Mouse (Mus musculus) embryonic facial prominence, embryonic 10.5 days (tissue): ENCODE results near the gene Ankib1. TPM values are rescaled to one million over a fixed set of nuclear protein-coding genes. Genes with fewer than 3 reads are reported as not detected.
"Not testable (repeated sequence)": the region's sequence is repeated elsewhere in the genome, so short reads cannot be mapped to it uniquely, and the experiment has no call there.

Experiments used
- DNase-seq: peaks from one replicate; pipeline ENCODE4 v3.0.0-alpha.2; 2017; ENCODE audit warnings: low spot score
- H3K27ac ChIP-seq: fragments of 300-500 bp; sonication (generic); replicated peaks from 2 replicates; pipeline ENCODE4 v1.5.1; 2016; ENCODE audit warnings: mild to moderate bottlenecking
- H3K27me3 ChIP-seq: fragments of 300-500 bp; sonication (generic); replicated peaks from 2 replicates; pipeline ENCODE4 v1.6.1; 2016; ENCODE audit warnings: low read depth, mild to moderate bottlenecking; ENCODE audit not compliant: poor library complexity, severe bottlenecking
- H3K36me3 ChIP-seq: fragments of 300-500 bp; sonication (generic); replicated peaks from 2 replicates; pipeline ENCODE4 v1.6.1; 2016; ENCODE audit warnings: mild to moderate bottlenecking, moderate library complexity
- H3K4me1 ChIP-seq: fragments of 300-500 bp; sonication (generic); 2 replicates; pipeline ENCODE4 v1.6.1; 2016
- H3K4me3 ChIP-seq: fragments of 300-500 bp; sonication (generic); 2 replicates; pipeline ENCODE4 v1.5.1; 2016; ENCODE audit warnings: mild to moderate bottlenecking, moderate library complexity
- H3K9me3 ChIP-seq: fragments of 300-500 bp; sonication (generic); 2 replicates; pipeline ENCODE4 v1.6.1; 2016; ENCODE audit warnings: mild to moderate bottlenecking
- WGBS: fragments of 180-500 bp; shearing (Covaris S2); methylation state at CpG from one replicate; pipeline ENCODE4 v1.1.7; 2016; 5-methylcytosine and 5-hydroxymethylcytosine counted together
- polyA plus RNA-seq: library from polyadenylated mRNA; unstranded; fragments of >200 nt; fragmentation: Nextera tagmentation; extraction: Ambion mirVana; gene quantifications from 2 replicates; pipeline ENCODE4 v1.2.1, GENCODE M21; 2016

The Ankib1 gene
- polyA plus RNA-seq, 1 experiment from 2014 or later: 9.2 TPM

- no peaks in the 10 kb centered on the region for H3K27me3 ChIP-seq
- H3K4me3 ChIP-seq: no peak overlapping the region
- H3K27ac ChIP-seq: no peak overlapping the region
- DNase-seq: no peak
- H3K36me3 ChIP-seq: no peaks in the 10 kb centered on the region
- H3K9me3 ChIP-seq: no peaks in the 10 kb centered on the region
- WGBS: 69% methylated on average over 1 of the region's 1 CpGs
- no peaks in the 10 kb centered on the region for H3K4me1 ChIP-seq
These were observed 17.8 kb downstream of the Ankib1 start for GRCm38 (mm10) chr5:3784751-3785496.

GRCm38 (mm10) chr5:3783947-3784681, 18.6 kb downstream of the Ankib1 start:
- no peaks in the 10 kb centered on the region for H3K27me3 ChIP-seq
- WGBS: 90% methylated on average over 2 of the region's 2 CpGs
- DNase-seq: no peak
- no peaks in the 10 kb centered on the region for H3K9me3 ChIP-seq
- no peak overlapping the region for H3K4me3 ChIP-seq
- H3K27ac ChIP-seq: no peak overlapping the region
- no peaks in the 10 kb centered on the region for H3K4me1 ChIP-seq
- H3K36me3 ChIP-seq: no peaks in the 10 kb centered on the region

GRCm38 (mm10) chr5:3782670-3783069, 20.1 kb downstream of the Ankib1 start:
- Histone ChIP-seq H3K4me3 (no peak overlapping the region), H3K36me3 (no peaks in the 10 kb centered on the region), H3K27me3 (no peaks in the 10 kb centered on the region), H3K27ac (no peak overlapping the region), H3K4me1 (no peaks in the 10 kb centered on the region), H3K9me3 (no peaks in the 10 kb centered on the region)
- DNase-seq: no peak

- no peaks in the 10 kb centered on the region for H3K9me3 ChIP-seq
- H3K4me1 ChIP-seq: no peaks in the 10 kb centered on the region
- H3K4me3 ChIP-seq: no peak overlapping the region
- DNase-seq: no peak
- H3K27me3 ChIP-seq: no peaks in the 10 kb centered on the region
- 74% methylated on average over 3 of the region's 3 CpGs for WGBS
- no peak overlapping the region for H3K27ac ChIP-seq
- peaks cover 11% of the 10 kb centered on the region for H3K36me3 ChIP-seq
These were observed 30.7 kb downstream of the Ankib1 start for GRCm38 (mm10) chr5:3772017-3772416.

GRCm38 (mm10) chr5:3771512-3771911, 31.2 kb downstream of the Ankib1 start:
- Histone ChIP-seq H3K4me1 (no peaks in the 10 kb centered on the region), H3K4me3 (no peak overlapping the region), H3K27ac (no peak overlapping the region), H3K9me3 (no peaks in the 10 kb centered on the region), H3K36me3 (peaks cover 16% of the 10 kb centered on the region), H3K27me3 (no peaks in the 10 kb centered on the region)
- no peak for DNase-seq
- WGBS: 85% methylated on average over 3 of the region's 3 CpGs

GRCm38 (mm10) chr5:3750536-3750935, 52.2 kb downstream of the Ankib1 start:
- H3K4me1 ChIP-seq, DNase-seq, H3K27ac ChIP-seq, H3K4me3 ChIP-seq, H3K27me3 ChIP-seq, H3K9me3 ChIP-seq: not testable (repeated sequence)
- H3K36me3 ChIP-seq: peaks cover 27% of the 10 kb centered on the region

- not testable (repeated sequence) for H3K9me3 ChIP-seq, H3K27me3 ChIP-seq, H3K4me3 ChIP-seq, DNase-seq, H3K4me1 ChIP-seq, H3K27ac ChIP-seq
- 91% methylated on average over 24 of the region's 24 CpGs for WGBS
- peaks cover 25% of the 10 kb centered on the region for H3K36me3 ChIP-seq
These were observed 69.9 kb downstream of the Ankib1 start for GRCm38 (mm10) chr5:3732846-3733245.

GRCm38 (mm10) chr5:3728820-3729219, 73.9 kb downstream of the Ankib1 start:
- WGBS: 87% methylated on average over 5 of the region's 5 CpGs
- H3K27me3 ChIP-seq: no peaks in the 10 kb centered on the region
- H3K4me3 ChIP-seq: no peak overlapping the region
- H3K4me1 ChIP-seq: no peaks in the 10 kb centered on the region
- H3K9me3 ChIP-seq: no peaks in the 10 kb centered on the region
- no peak overlapping the region for H3K27ac ChIP-seq
- no peak for DNase-seq
- H3K36me3 ChIP-seq: peaks cover 44% of the 10 kb centered on the region

- peaks cover 53% of the 10 kb centered on the region for H3K36me3 ChIP-seq
- H3K4me1 ChIP-seq: no peaks in the 10 kb centered on the region
- H3K27ac ChIP-seq: no peak overlapping the region
- H3K9me3 ChIP-seq: no peaks in the 10 kb centered on the region
- no peak overlapping the region for H3K4me3 ChIP-seq
- 80% methylated on average over 1 of the region's 1 CpGs for WGBS
- no peaks in the 10 kb centered on the region for H3K27me3 ChIP-seq
- DNase-seq: no peak
These were observed 77.2 kb downstream of the Ankib1 start for GRCm38 (mm10) chr5:3725491-3725890.

- WGBS: 93% methylated on average over 2 of the region's 2 CpGs
- DNase-seq: no peak
- no peaks in the 10 kb centered on the region for H3K27me3 ChIP-seq
- no peaks in the 10 kb centered on the region for H3K4me1 ChIP-seq
- H3K4me3 ChIP-seq: no peak overlapping the region
- peaks cover 69% of the 10 kb centered on the region for H3K36me3 ChIP-seq
- H3K9me3 ChIP-seq: no peaks in the 10 kb centered on the region
- no peak overlapping the region for H3K27ac ChIP-seq
These were observed 79.3 kb downstream of the Ankib1 start for GRCm38 (mm10) chr5:3723415-3723814.

GRCm38 (mm10) chr5:3722873-3723272, 79.9 kb downstream of the Ankib1 start:
- Histone ChIP-seq H3K4me3 (no peak overlapping the region), H3K36me3 (peaks cover 65% of the 10 kb centered on the region), H3K4me1 (no peaks in the 10 kb centered on the region), H3K27me3 (no peaks in the 10 kb centered on the region), H3K27ac (no peak overlapping the region), H3K9me3 (no peaks in the 10 kb centered on the region)
- no peak for DNase-seq
- 93% methylated on average over 2 of the region's 2 CpGs for WGBS

GRCm38 (mm10) chr5:3719371-3719770, 83.4 kb downstream of the Ankib1 start:
- no peak for DNase-seq
- no peaks in the 10 kb centered on the region for H3K9me3 ChIP-seq
- H3K27ac ChIP-seq: no peak overlapping the region
- no peaks in the 10 kb centered on the region for H3K4me1 ChIP-seq
- peaks cover 54% of the 10 kb centered on the region for H3K36me3 ChIP-seq
- 89% methylated on average over 4 of the region's 4 CpGs for WGBS
- H3K27me3 ChIP-seq: no peaks in the 10 kb centered on the region
- no peak overlapping the region for H3K4me3 ChIP-seq

GRCm38 (mm10) chr5:3715800-3716199, 86.9 kb downstream of the Ankib1 start:
- Histone ChIP-seq H3K4me1 (no peaks in the 10 kb centered on the region), H3K4me3 (no peak overlapping the region), H3K36me3 (peaks cover 44% of the 10 kb centered on the region), H3K9me3 (no peaks in the 10 kb centered on the region), H3K27me3 (no peaks in the 10 kb centered on the region), H3K27ac (no peak overlapping the region)
- 95% methylated on average over 5 of the region's 5 CpGs for WGBS
- no peak for DNase-seq
